Mouse (Mus musculus): Measurements from ENCODE around the gene Add2.

DNA sequence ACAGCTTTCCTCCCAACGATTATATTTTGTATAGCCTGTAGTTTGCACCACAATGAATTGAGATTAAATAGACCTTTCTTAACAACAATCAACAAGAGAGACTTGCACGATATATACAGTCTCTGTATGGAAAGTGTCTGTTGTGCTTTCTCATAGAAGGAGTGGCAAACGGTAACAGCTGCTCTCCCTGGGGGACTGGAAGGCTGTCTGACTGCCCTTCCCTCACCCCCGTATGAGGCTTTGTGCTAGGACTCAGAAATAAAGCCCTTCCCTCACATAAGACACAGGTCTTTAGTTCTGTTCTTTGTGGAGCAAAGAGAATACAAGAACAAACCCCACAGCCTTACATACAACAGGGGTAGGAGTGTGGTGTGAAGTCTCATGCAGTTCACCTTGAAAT lies 24.6 kb downstream of the Add2 start:
- TF ChIP-seq CTCF (IDR thresholded peaks at IDR 0.05; ENCODE audit: borderline replicate concordance, insufficient read depth, low read length), result no peak
- no peak for TF ChIP-seq POLR2A (IDR thresholded peaks at IDR 0.05; ENCODE audit: low read depth, low read length)

Measured in embryonic fibroblast, embryonic 13.5 days (primary cell).